Mouse (Mus musculus) embryonic facial prominence, embryonic 10.5 days (tissue): ENCODE measurements around the gene Panx3. TPM values are rescaled to one million over a fixed set of nuclear protein-coding genes. Genes with fewer than 3 reads are reported as not detected.

Source experiments
- polyA plus RNA-seq: library from polyadenylated mRNA; unstranded; fragments of >200 nt; fragmentation: Nextera tagmentation; extraction: Ambion mirVana; gene quantifications from 2 replicates; pipeline ENCODE4 v1.2.1, GENCODE M21; 2016

Panx3 gene
- polyA plus RNA-seq, 1 experiment from 2014 or later: 0.09 TPM

Other genes with a start within 250 kb of the Panx3 start
- gene Robo3, start 236.0 kb downstream of the Panx3 start, polyA plus RNA-seq: 4.1 and 9.4 TPM in 2 replicates
- 34.4 and 36.7 TPM in 2 replicates for gene Msantd2, start 179.9 kb downstream of the Panx3 start, polyA plus RNA-seq
- gene Esam, start 141.2 kb downstream of the Panx3 start, polyA plus RNA-seq: 27.0 and 27.5 TPM in 2 replicates
- 0.59 and 0.78 TPM in 2 replicates for gene Vsig2, start 130.0 kb downstream of the Panx3 start, polyA plus RNA-seq
- 0.48 and 1.0 TPM in 2 replicates for gene Nrgn, start 116.3 kb downstream of the Panx3 start, polyA plus RNA-seq
- 3.7 and 4.8 TPM in 2 replicates for gene Siae, start 113.5 kb downstream of the Panx3 start, polyA plus RNA-seq
- gene Spa17, start 55.5 kb downstream of the Panx3 start, polyA plus RNA-seq: 8.0 and 9.2 TPM in 2 replicates
- 128 and 129 TPM in 2 replicates for gene Tbrg1, start 11.9 kb downstream of the Panx3 start, polyA plus RNA-seq
- gene Olfr160, start 47.0 kb upstream of the Panx3 start, polyA plus RNA-seq: not detected in 2 replicates
- gene Olfr874, start 75.9 kb upstream of the Panx3 start, polyA plus RNA-seq: not detected in 2 replicates
- gene Olfr875, start 102.6 kb upstream of the Panx3 start, polyA plus RNA-seq: not detected in 2 replicates
- not detected in 2 replicates for gene Olfr876, start 133.8 kb upstream of the Panx3 start, polyA plus RNA-seq
- gene Olfr877, start 185.0 kb upstream of the Panx3 start, polyA plus RNA-seq: not detected in 2 replicates
- gene Olfr145, start 227.5 kb upstream of the Panx3 start, polyA plus RNA-seq: not detected in 2 replicates
- not detected in 2 replicates for gene Olfr878, start 248.6 kb upstream of the Panx3 start, polyA plus RNA-seq